Mouse (Mus musculus): ENCODE measurements around the gene Coro7.

GRCm38 (mm10) chr16:4616829-4617228, 62.7 kb downstream of the Coro7 start:
- no peak for TF ChIP-seq CTCF (IDR thresholded peaks at IDR 0.05; ENCODE audit: insufficient read depth, low read length)
- TF ChIP-seq POLR2A (IDR thresholded peaks at IDR 0.05; ENCODE audit: borderline replicate concordance, extremely low read depth, low read depth, low read length): no peak
